Mouse (Mus musculus): ENCODE data around the gene Lrrc4c. TPM values are rescaled to one million over a fixed set of nuclear protein-coding genes. Genes with fewer than 3 reads are reported as not detected.
A peak's percentile ranks its signal among the peaks of the same experiment; 100 is the strongest.

Lrrc4c gene
- polyA plus RNA-seq, 1 experiment, result 19.9 TPM

GRCm38 (mm10) chr2:96949531-96949930 is 631.6 kb downstream of the Lrrc4c start:
- no peak overlapping the region for H3K4me3 ChIP-seq (replicated peaks; ENCODE audit: insufficient read depth, low read depth, low read length)
- peak; percentile 15 to 68 for DNase-seq
- 20% methylated on average over 3 of the region's 3 CpGs for WGBS

DNA sequence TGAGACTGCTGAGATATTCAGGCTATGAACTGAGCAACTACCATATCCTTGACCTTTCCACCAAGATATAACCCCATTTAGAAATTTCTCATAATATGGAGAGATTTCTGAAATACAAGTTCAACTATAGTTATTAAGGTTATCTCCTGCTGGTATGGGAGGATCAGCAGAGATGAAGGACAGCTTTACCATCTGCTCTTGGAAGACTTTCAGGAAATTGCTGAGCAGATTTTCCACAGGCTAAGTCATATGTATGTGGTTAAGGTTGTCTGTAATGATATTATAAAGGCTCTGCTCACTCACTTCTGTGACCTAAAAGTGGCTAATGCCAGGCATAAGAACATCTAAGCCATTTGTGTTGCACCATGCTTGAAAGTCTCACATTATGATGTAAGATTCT is 681.6 kb downstream of the Lrrc4c start:
- H3K27me3 ChIP-seq (ENCODE audit: control insufficient read depth, insufficient read depth, low read length), result no peaks in the 10 kb centered on the region
- TF ChIP-seq CTCF (IDR thresholded peaks at IDR 0.05; ENCODE audit: borderline replicate concordance, insufficient read depth, low read depth, low read length), result no peak
- no peak for TF ChIP-seq POLR2A (IDR thresholded peaks at IDR 0.05; ENCODE audit: borderline replicate concordance, insufficient read depth, low read length)
- DNase-seq, result peak in 1 of 2 experiments; percentile 74
- no peak overlapping the region for H3K4me3 ChIP-seq (replicated peaks; ENCODE audit: insufficient read depth, low read depth, low read length)
- 0 out of 2 replicates have a peak, but pooled peaks cover 2% of the 10 kb centered on the region for H3K4me1 ChIP-seq (ENCODE audit: control insufficient read depth, insufficient read depth, low read length)
- H3K27ac ChIP-seq (ENCODE audit: insufficient read depth, low read length), result no peak overlapping the region

More at GRCm38 (mm10) chr2:96949531-96949930, 631.6 kb downstream of the Lrrc4c start:
- Histone ChIP-seq H3K27ac (ENCODE audit: insufficient read depth, low read length) (no peak overlapping the region), H3K27me3 (ENCODE audit: control insufficient read depth, insufficient read depth, low read length) (no peaks in the 10 kb centered on the region), H3K4me1 (ENCODE audit: control insufficient read depth, insufficient read depth, low read length) (peaks cover 3% of the 10 kb centered on the region; the same call in 1 of the 2 replicates)
- TF ChIP-seq CTCF (IDR thresholded peaks at IDR 0.05; ENCODE audit: borderline replicate concordance, insufficient read depth, low read depth, low read length), result no peak
- no peak for TF ChIP-seq POLR2A (IDR thresholded peaks at IDR 0.05; ENCODE audit: borderline replicate concordance, insufficient read depth, low read length)

GRCm38 (mm10) chr2:97018319-97018718 is 700.4 kb downstream of the Lrrc4c start:
- H3K4me1 ChIP-seq (ENCODE audit: control insufficient read depth, insufficient read depth, low read length), result peaks cover 3% of the 10 kb centered on the region; the same call in 1 of the 2 replicates
- H3K27ac ChIP-seq (ENCODE audit: insufficient read depth, low read length), result no peak overlapping the region
- no peak overlapping the region for H3K4me3 ChIP-seq (replicated peaks; ENCODE audit: insufficient read depth, low read depth, low read length)
- DNase-seq, result peak in 1 of 2 experiments; percentile 70
- 26% methylated on average over 3 of the region's 3 CpGs for WGBS
- H3K27me3 ChIP-seq (ENCODE audit: control insufficient read depth, insufficient read depth, low read length), result no peaks in the 10 kb centered on the region
- TF ChIP-seq POLR2A (IDR thresholded peaks at IDR 0.05; ENCODE audit: borderline replicate concordance, insufficient read depth, low read length), result no peak
- TF ChIP-seq CTCF (IDR thresholded peaks at IDR 0.05; ENCODE audit: borderline replicate concordance, insufficient read depth, low read depth, low read length), result no peak

- no peaks in the 10 kb centered on the region for H3K4me1 ChIP-seq (ENCODE audit: control insufficient read depth, insufficient read depth, low read length)
- TF ChIP-seq CTCF (IDR thresholded peaks at IDR 0.05; ENCODE audit: borderline replicate concordance, insufficient read depth, low read depth, low read length) (no peak), POLR2A (IDR thresholded peaks at IDR 0.05; ENCODE audit: borderline replicate concordance, insufficient read depth, low read length) (no peak)
- DNase-seq, result no peak
- no peaks in the 10 kb centered on the region for H3K27me3 ChIP-seq (ENCODE audit: control insufficient read depth, insufficient read depth, low read length)
- 22% methylated on average over 1 of the region's 1 CpGs for WGBS
- no peak overlapping the region for H3K27ac ChIP-seq (ENCODE audit: insufficient read depth, low read length)
- no peak overlapping the region for H3K4me3 ChIP-seq (replicated peaks; ENCODE audit: insufficient read depth, low read depth, low read length)
Observed at GRCm38 (mm10) chr2:97026991-97027390, 709.0 kb downstream of the Lrrc4c start.

DNA sequence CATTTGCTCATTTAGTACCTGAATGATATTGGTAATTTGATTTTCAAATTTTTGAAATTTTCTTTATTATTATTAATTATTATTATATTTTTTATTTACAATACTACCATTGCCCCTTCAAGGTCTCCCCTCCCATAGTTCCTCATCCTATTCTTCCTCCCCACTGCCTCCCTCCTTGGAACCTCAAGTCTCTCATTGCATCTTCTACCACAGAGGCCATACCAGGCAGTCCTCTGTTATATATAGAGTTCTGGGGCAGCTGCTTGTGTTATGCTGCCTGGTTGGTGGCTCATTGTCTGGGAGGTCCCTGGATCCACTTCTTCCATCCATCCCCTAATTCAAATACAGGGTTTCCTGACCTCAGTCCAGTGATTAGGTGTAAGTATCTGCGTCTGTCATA is 709.6 kb downstream of the Lrrc4c start:
- TF ChIP-seq POLR2A (IDR thresholded peaks at IDR 0.05; ENCODE audit: borderline replicate concordance, insufficient read depth, low read length) (no peak), CTCF (IDR thresholded peaks at IDR 0.05; ENCODE audit: borderline replicate concordance, insufficient read depth, low read depth, low read length) (no peak)
- 98% methylated on average over 1 of the region's 1 CpGs for WGBS
- no peaks in the 10 kb centered on the region for H3K4me1 ChIP-seq (ENCODE audit: control insufficient read depth, insufficient read depth, low read length)
- no peak overlapping the region for H3K27ac ChIP-seq (ENCODE audit: insufficient read depth, low read length)
- H3K4me3 ChIP-seq (replicated peaks; ENCODE audit: insufficient read depth, low read depth, low read length), result no peak overlapping the region
- H3K27me3 ChIP-seq (ENCODE audit: control insufficient read depth, insufficient read depth, low read length), result no peaks in the 10 kb centered on the region
- no peak for DNase-seq

DNA sequence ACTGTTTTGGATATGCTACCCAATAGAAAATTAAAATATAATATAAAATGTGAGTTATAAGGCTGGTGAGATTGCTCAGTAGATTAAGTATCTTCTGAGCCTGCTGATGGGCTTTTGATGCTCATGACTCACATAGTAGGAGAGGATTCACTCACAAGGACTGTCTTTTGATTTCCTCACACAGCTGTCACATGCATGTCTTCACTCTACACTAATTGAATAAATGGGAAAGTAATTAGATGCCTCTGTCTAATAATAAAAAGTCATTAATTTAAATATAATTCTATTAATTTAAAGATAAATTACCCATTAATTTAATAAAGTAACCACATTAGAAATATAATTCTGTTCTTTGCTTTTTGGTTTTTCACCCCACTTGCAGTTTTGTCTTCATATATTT is 718.4 kb downstream of the Lrrc4c start:
- DNase-seq, result no peak
- no peak for TF ChIP-seq CTCF (IDR thresholded peaks at IDR 0.05; ENCODE audit: borderline replicate concordance, insufficient read depth, low read depth, low read length)
- no peaks in the 10 kb centered on the region for H3K27me3 ChIP-seq (ENCODE audit: control insufficient read depth, insufficient read depth, low read length)
- no peak overlapping the region for H3K27ac ChIP-seq (ENCODE audit: insufficient read depth, low read length)
- H3K4me3 ChIP-seq (replicated peaks; ENCODE audit: insufficient read depth, low read depth, low read length), result no peak overlapping the region
- H3K4me1 ChIP-seq (ENCODE audit: control insufficient read depth, insufficient read depth, low read length), result no peaks in the 10 kb centered on the region

- no peaks in the 10 kb centered on the region for H3K27me3 ChIP-seq (ENCODE audit: control insufficient read depth, insufficient read depth, low read length)
- no peak overlapping the region for H3K27ac ChIP-seq (ENCODE audit: insufficient read depth, low read length)
- WGBS, result 75% methylated on average over 5 of the region's 5 CpGs
- H3K4me3 ChIP-seq (replicated peaks; ENCODE audit: insufficient read depth, low read depth, low read length), result no peak overlapping the region
- DNase-seq, result no peak
- no peaks in the 10 kb centered on the region for H3K4me1 ChIP-seq (ENCODE audit: control insufficient read depth, insufficient read depth, low read length)
- TF ChIP-seq CTCF (IDR thresholded peaks at IDR 0.05; ENCODE audit: borderline replicate concordance, insufficient read depth, low read depth, low read length) (no peak), POLR2A (IDR thresholded peaks at IDR 0.05; ENCODE audit: borderline replicate concordance, insufficient read depth, low read length) (no peak)
Observed at GRCm38 (mm10) chr2:97037024-97037814, 719.2 kb downstream of the Lrrc4c start.

- H3K27ac ChIP-seq (ENCODE audit: insufficient read depth, low read length), result no peak overlapping the region
- TF ChIP-seq CTCF (IDR thresholded peaks at IDR 0.05; ENCODE audit: borderline replicate concordance, insufficient read depth, low read depth, low read length) (no peak), POLR2A (IDR thresholded peaks at IDR 0.05; ENCODE audit: borderline replicate concordance, insufficient read depth, low read length) (no peak)
- H3K27me3 ChIP-seq (ENCODE audit: control insufficient read depth, insufficient read depth, low read length), result no peaks in the 10 kb centered on the region
- no peak overlapping the region for H3K4me3 ChIP-seq (replicated peaks; ENCODE audit: insufficient read depth, low read depth, low read length)
- H3K4me1 ChIP-seq (ENCODE audit: control insufficient read depth, insufficient read depth, low read length), result no peaks in the 10 kb centered on the region
- DNase-seq, result peak in 1 of 2 experiments; percentile 18
- 24% methylated on average over 3 of the region's 3 CpGs for WGBS
Observed at GRCm38 (mm10) chr2:97044016-97044415, 726.0 kb downstream of the Lrrc4c start.

Data from cerebellum, adult 2 months (tissue).